Mouse (Mus musculus): ENCODE measurements around the gene Gpr6. TPM values are rescaled to one million over a fixed set of nuclear protein-coding genes. Genes with fewer than 3 reads are reported as not detected.

Gene Gpr6
- not detected for polyA plus RNA-seq (2014; fragmentation: Illumina TruSeq; extraction: RNeasy Lipid Tissue Mini Kit (QIAGEN cat#74804); ENCODE audit: low read depth, low replicate concordance)

GRCm38 (mm10) chr10:41072116-41072515, at the start of gene Gpr6:
Gene Gpr6 (minus strand): TSS chr10:41072285.

Other genes starting within 250 kb of the Gpr6 start
- gene Cdc40, start 189.0 kb downstream of the Gpr6 start, polyA plus RNA-seq (2014; fragmentation: Illumina TruSeq; extraction: RNeasy Lipid Tissue Mini Kit (QIAGEN cat#74804); ENCODE audit: low read depth, low replicate concordance): 43.1 TPM
- gene Wasf1, start 188.8 kb downstream of the Gpr6 start, polyA plus RNA-seq (2014; fragmentation: Illumina TruSeq; extraction: RNeasy Lipid Tissue Mini Kit (QIAGEN cat#74804); ENCODE audit: low read depth, low replicate concordance): 2.0 TPM
- 22.6 TPM for gene Fig4, start 231.0 kb upstream of the Gpr6 start, polyA plus RNA-seq (2014; fragmentation: Illumina TruSeq; extraction: RNeasy Lipid Tissue Mini Kit (QIAGEN cat#74804); ENCODE audit: low read depth, low replicate concordance)
- 0.24 TPM for gene Ak9, start 231.7 kb upstream of the Gpr6 start, polyA plus RNA-seq (2014; fragmentation: Illumina TruSeq; extraction: RNeasy Lipid Tissue Mini Kit (QIAGEN cat#74804); ENCODE audit: low read depth, low replicate concordance)